Mouse (Mus musculus) midbrain, embryonic 14.5 days (tissue): ENCODE results near the gene Bcl7c. TPM values are rescaled to one million over a fixed set of nuclear protein-coding genes. Genes with fewer than 3 reads are reported as not detected.

ENCODE experiments used
- ATAC-seq: fragments of 200-750 bp; cut with Nextera tagmentation; 2 replicates; pipeline ENCODE4 v1.8.0; 2017; ENCODE audit warnings: moderate number of reproducible peaks, moderate library complexity; ENCODE audit not compliant: low FRiP score, low TSS enrichment
- DNase-seq: peaks from one replicate; pipeline ENCODE4 v3.0.0-alpha.2; 2015
- H3K27ac ChIP-seq: fragments of 300-500 bp; sonication (generic); replicated peaks from 2 replicates; pipeline ENCODE4 v1.5.1; 2014; ENCODE audit warnings: mild to moderate bottlenecking, low read depth, low read length, moderate library complexity
- H3K27me3 ChIP-seq: fragments of 300-500 bp; sonication (generic); 2 replicates; pipeline ENCODE4 v1.6.1; 2014; ENCODE audit warnings: low read length, control low read depth, mixed read lengths; ENCODE audit not compliant: control insufficient read depth, insufficient read depth
- H3K36me3 ChIP-seq: fragments of 300-500 bp; sonication (generic); 2 replicates; pipeline ENCODE4 v1.6.1; 2014; ENCODE audit warnings: low read length, control low read depth; ENCODE audit not compliant: control insufficient read depth, insufficient read depth
- H3K4me1 ChIP-seq: fragments of 300-500 bp; sonication (generic); 2 replicates; pipeline ENCODE4 v1.6.1; 2014; ENCODE audit warnings: mild to moderate bottlenecking, antibody characterized with exemption, low read length, control low read depth; ENCODE audit not compliant: control insufficient read depth, insufficient read depth
- H3K4me2 ChIP-seq: fragments of 300-500 bp; sonication (generic); 2 replicates; pipeline ENCODE4 v1.6.1; 2014; ENCODE audit warnings: mild to moderate bottlenecking, low read length, moderate library complexity
- H3K4me3 ChIP-seq: fragments of 300-500 bp; sonication (generic); replicated peaks from 2 replicates; pipeline ENCODE4 v1.5.1; 2014; ENCODE audit warnings: low read depth, low read length
- H3K9ac ChIP-seq: fragments of 300-500 bp; sonication (generic); replicated peaks from 2 replicates; pipeline ENCODE4 v1.6.1; 2014; ENCODE audit warnings: mild to moderate bottlenecking, low read length, moderate library complexity
- H3K9me3 ChIP-seq: fragments of 300-500 bp; sonication (generic); 2 replicates; pipeline ENCODE4 v1.6.1; 2016; ENCODE audit warnings: low read length, control low read depth, mixed read lengths; ENCODE audit not compliant: control insufficient read depth
- WGBS: fragments of 180-500 bp; shearing (Covaris S2); extraction: QIAGEN DNeasy Blood & Tissue Kit; methylation state at CpG from one replicate; pipeline ENCODE4 v1.1.7; 2014; 5-methylcytosine and 5-hydroxymethylcytosine counted together
- polyA plus RNA-seq: library from polyadenylated mRNA; unstranded; fragments of >200 nt; fragmentation: Nextera tagmentation; extraction: Ambion mirVana; gene quantifications from 2 replicates; pipeline ENCODE4 v1.2.1, GENCODE M21; 2014

Bcl7c gene
- polyA plus RNA-seq, 1 experiment from 2014 or later = 54.0 TPM

DNA sequence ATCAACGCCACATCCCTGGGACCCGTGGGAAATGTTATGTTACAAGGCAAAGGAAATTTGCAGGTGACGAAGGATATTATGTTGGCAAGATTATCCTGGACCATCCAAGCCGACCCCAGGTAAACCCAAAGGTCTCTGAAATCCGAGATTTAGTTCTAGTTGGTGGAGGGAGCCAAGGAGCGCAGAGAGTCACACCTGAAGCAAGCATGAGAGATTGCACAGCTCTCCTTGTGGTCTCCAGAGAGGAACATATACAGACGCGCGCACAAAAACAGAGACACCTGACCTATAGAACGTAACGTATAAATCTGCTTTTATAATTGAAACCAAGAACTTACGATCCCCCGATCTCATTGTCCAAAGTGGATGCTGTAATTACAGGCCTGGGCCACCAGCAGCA, 28.2 kb downstream of the Bcl7c start:
- no peak overlapping the region for H3K27ac ChIP-seq
- H3K9ac ChIP-seq = no peak overlapping the region
- ATAC-seq (no peak), DNase-seq (no peak)
- no peak overlapping the region for H3K4me2 ChIP-seq
- H3K4me1 ChIP-seq = no peaks in the 10 kb centered on the region
- H3K9me3 ChIP-seq = no peaks in the 10 kb centered on the region
- H3K4me3 ChIP-seq = no peak overlapping the region
- H3K27me3 ChIP-seq = no peaks in the 10 kb centered on the region
- H3K36me3 ChIP-seq = 0 out of 2 replicates have a peak, but pooled peaks cover 16% of the 10 kb centered on the region
- 89% methylated on average over 13 of the region's 13 CpGs for WGBS

DNA sequence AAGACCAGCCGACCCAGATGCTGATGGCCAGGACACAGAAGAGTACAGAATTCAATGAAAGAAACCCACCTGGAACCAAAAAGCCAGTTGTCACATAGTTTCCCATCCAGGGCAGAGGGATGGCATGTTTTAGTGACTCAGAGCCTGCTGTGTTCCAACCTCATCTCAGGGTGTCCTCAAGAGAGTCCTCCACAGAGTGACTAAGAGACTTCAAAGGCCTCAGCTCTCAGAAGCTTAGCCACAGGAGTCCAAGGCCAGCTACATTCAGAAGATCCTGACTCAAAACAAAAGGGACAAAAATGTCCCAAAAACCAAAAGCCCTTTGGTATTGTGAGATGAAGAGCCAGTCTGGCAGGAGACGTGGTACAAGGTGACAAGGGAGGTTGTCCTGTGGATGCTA, 29.9 kb downstream of the Bcl7c start:
- Histone ChIP-seq H3K36me3 (0 out of 2 replicates have a peak, but pooled peaks cover 6% of the 10 kb centered on the region), H3K4me3 (no peak overlapping the region), H3K27me3 (no peaks in the 10 kb centered on the region), H3K4me2 (no peak overlapping the region), H3K4me1 (no peaks in the 10 kb centered on the region), H3K9me3 (no peaks in the 10 kb centered on the region), H3K9ac (no peak overlapping the region; the same call in 1 of the 2 replicates), H3K27ac (no peak overlapping the region)
- WGBS = 52% methylated on average over 2 of the region's 2 CpGs
- no peak for DNase-seq
- no peak for ATAC-seq

DNA sequence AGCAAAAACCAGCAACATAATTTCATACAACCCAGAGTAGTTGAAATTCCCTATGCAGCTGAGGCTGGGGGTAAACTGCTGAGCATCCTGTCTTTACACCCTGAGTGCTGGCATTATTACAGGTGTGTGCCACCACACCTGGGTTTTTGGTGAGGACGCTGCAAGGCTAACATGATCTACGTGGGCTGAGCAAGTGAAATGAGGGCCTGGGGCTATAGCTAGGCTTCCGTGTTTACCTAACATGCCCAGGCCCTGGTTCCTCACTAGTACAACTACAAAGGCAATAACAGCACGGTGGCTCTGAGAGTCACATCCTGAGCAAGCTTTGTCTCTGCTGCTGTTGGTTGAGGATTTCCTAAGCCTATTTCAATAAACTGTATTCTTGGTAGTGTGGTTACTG, 31.1 kb downstream of the Bcl7c start:
- H3K4me3 ChIP-seq = no peak overlapping the region
- no peak overlapping the region for H3K9ac ChIP-seq
- no peaks in the 10 kb centered on the region for H3K27me3 ChIP-seq
- H3K4me1 ChIP-seq = no peaks in the 10 kb centered on the region
- ATAC-seq (no peak), DNase-seq (no peak)
- H3K27ac ChIP-seq = no peak overlapping the region
- no peaks in the 10 kb centered on the region for H3K9me3 ChIP-seq
- no peak overlapping the region for H3K4me2 ChIP-seq
- WGBS = 93% methylated on average over 4 of the region's 4 CpGs
- H3K36me3 ChIP-seq = 0 out of 2 replicates have a peak, but pooled peaks cover 6% of the 10 kb centered on the region

DNA sequence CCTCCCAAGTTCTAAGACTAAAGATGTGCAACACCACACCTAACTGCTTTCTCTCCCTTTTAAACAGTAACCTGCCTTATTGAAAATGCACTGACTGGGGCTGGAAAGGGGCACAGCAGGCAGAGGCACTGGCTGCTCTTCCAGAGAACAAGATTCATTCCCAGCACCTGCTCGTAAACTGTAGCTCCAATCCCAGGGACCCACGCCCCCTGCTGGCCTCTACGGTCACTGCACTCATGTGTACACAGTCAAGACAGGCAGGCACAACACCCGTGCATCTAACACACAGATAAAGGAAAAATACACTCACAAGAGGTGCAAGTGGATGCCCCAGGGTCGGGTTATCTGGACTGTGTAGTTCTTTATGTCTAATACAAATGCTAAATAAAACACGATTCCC, 31.7 kb downstream of the Bcl7c start:
- Histone ChIP-seq H3K27me3 (no peaks in the 10 kb centered on the region), H3K4me2 (no peak overlapping the region), H3K9me3 (no peaks in the 10 kb centered on the region), H3K36me3 (0 out of 2 replicates have a peak, but pooled peaks cover 6% of the 10 kb centered on the region), H3K27ac (no peak overlapping the region), H3K9ac (no peak overlapping the region), H3K4me3 (no peak overlapping the region), H3K4me1 (no peaks in the 10 kb centered on the region)
- ATAC-seq (no peak), DNase-seq (peak; percentile 49)
- 71% methylated on average over 6 of the region's 6 CpGs for WGBS

DNA sequence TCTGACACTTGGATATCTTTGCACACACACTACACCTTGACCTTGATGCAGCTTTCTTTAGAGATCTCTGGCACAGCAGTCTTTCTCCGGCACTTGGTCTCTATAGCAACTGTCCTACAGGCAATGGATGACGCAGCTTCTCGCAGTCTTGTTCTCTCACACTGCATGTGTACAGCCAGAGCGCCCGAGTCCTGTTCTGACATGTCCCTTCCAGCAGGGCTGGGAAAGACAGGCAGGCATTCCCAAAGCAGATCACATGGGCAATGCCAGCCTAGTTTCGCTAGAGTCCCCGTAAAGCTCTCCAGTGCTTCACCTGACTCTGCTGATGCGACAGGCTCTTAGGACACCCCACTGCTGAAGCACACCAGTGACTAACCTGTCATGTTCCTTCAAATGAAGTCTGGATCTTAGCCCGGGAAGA, 33.3 kb downstream of the Bcl7c start:
- DNase-seq (peak; percentile 19), ATAC-seq (no peak)
- Histone ChIP-seq H3K27me3 (no peaks in the 10 kb centered on the region), H3K9me3 (no peaks in the 10 kb centered on the region), H3K4me3 (no peak overlapping the region), H3K36me3 (0 out of 2 replicates have a peak, but pooled peaks cover 6% of the 10 kb centered on the region), H3K9ac (peak overlapping the region; percentile 36; the same call in 1 of the 2 replicates), H3K4me1 (no peaks in the 10 kb centered on the region), H3K27ac (peak overlapping the region; percentile 52), H3K4me2 (no peak overlapping the region)
- WGBS = 76% methylated on average over 9 of the region's 9 CpGs

DNA sequence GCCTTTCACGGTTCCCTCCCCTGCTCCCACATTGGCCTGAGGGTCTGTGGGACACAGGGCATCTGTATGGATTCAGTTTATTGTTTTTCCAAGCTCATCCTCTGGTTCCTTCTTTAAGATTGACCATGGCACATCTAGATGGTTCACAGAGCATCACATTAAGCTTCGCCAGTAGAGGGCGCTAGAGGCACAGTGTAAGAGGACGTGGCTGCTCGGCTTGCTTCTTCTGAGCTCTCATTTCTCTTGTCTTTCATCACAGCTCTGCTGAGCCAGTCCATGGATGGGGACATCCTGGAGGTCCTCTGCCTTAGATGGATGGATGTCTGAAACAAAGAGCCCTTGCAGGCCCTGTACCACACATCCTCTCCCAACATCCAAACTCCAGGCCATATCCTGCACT, 33.8 kb downstream of the Bcl7c start:
- peak; percentile 97 for DNase-seq
- peak overlapping the region; percentile 52; the same call in 1 of the 2 replicates for H3K27ac ChIP-seq
- H3K9ac ChIP-seq = peak overlapping the region; percentile 36; the same call in 1 of the 2 replicates

DNA sequence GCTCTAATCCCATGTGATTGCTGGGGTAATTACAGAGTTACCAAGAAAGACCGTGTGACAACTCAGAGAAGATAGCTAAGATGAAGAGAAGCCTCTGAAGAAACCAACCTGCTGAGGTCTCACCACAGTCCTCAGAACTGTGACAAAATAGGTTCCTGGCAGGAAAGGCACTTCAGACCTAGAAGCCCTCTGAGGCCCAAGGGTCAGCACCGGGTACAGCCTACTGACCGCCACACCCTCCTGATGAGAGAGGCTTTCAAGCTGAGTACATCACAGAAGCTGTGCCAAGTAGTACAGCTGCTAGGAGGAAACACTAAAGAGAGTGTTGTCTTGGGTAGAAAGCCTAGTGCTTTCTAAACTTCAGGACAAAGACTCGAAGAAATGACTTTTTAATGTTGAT, 36.0 kb downstream of the Bcl7c start:
- 0 out of 2 replicates have a peak, but pooled peaks cover 6% of the 10 kb centered on the region for H3K36me3 ChIP-seq
- ATAC-seq (no peak), DNase-seq (no peak)
- no peak overlapping the region for H3K4me2 ChIP-seq
- no peak overlapping the region for H3K4me3 ChIP-seq
- WGBS = 75% methylated on average over 4 of the region's 4 CpGs
- no peaks in the 10 kb centered on the region for H3K27me3 ChIP-seq
- H3K4me1 ChIP-seq = no peaks in the 10 kb centered on the region
- no peaks in the 10 kb centered on the region for H3K9me3 ChIP-seq
- no peak overlapping the region for H3K9ac ChIP-seq
- H3K27ac ChIP-seq = no peak overlapping the region

More for the DNA sequence above, 33.8 kb downstream of the Bcl7c start:
- ATAC-seq = no peak; the same call in 1 of the 2 replicates
- no peaks in the 10 kb centered on the region for H3K27me3 ChIP-seq
- H3K4me1 ChIP-seq = no peaks in the 10 kb centered on the region
- H3K36me3 ChIP-seq = 0 out of 2 replicates have a peak, but pooled peaks cover 6% of the 10 kb centered on the region
- H3K4me2 ChIP-seq = no peak overlapping the region
- no peaks in the 10 kb centered on the region for H3K9me3 ChIP-seq
- H3K4me3 ChIP-seq = no peak overlapping the region
- 3% methylated on average over 5 of the region's 5 CpGs for WGBS

DNA sequence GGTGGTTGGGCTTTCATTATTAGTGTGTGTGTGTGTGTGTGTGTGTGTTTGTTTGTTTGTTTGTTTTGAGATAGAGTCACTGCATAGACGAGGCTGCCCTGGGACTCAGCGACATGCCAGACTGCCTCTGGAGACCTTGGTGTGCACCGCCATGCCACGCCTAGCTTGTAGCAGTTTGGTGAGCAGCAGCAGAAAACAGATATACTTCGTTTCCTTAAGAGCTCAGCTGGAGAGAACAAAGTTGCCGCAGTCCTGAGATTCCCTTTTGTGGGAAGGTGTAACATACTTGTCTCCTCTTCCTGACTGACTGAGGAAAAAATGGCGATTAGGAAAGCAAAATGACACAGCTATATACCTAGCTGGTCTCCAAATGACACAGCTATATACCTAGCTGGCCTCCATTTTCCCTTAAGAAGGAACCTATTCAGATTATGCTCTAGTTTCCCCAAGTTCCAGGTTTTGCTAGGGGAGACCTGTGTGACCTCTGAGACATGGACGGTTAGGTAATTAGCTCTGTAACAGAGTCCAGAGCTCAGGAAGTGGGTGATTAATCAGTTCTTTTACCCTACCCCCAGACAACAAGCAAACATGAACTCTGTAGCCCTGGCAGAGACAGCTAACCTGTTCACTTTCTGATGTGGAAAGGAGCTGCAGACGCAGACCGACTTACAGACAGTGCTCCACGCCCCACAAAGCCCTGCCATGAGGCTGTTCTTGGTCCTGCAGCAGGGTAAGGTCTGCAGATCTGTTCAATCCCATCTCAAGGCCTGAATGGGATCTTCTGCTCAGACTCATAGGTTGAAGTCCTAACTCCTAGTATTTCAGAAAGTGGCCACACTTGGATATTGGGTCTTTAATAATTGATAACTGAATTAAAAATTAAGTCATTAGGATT, 36.6 kb downstream of the Bcl7c start:
- no peak for DNase-seq

More for the DNA sequence above, 36.6 kb downstream of the Bcl7c start:
- 0 out of 2 replicates have a peak, but pooled peaks cover 4% of the 10 kb centered on the region for H3K36me3 ChIP-seq
- no peak for ATAC-seq
- no peaks in the 10 kb centered on the region for H3K9me3 ChIP-seq
- no peaks in the 10 kb centered on the region for H3K27me3 ChIP-seq
- no peak overlapping the region for H3K9ac ChIP-seq
- WGBS = 87% methylated on average over 11 of the region's 11 CpGs
- no peak overlapping the region for H3K27ac ChIP-seq
- no peaks in the 10 kb centered on the region for H3K4me1 ChIP-seq
- no peak overlapping the region for H3K4me2 ChIP-seq
- no peak overlapping the region for H3K4me3 ChIP-seq
